Mouse (Mus musculus): ENCODE data around the gene Lce1d.

Lce1d gene

DNA sequence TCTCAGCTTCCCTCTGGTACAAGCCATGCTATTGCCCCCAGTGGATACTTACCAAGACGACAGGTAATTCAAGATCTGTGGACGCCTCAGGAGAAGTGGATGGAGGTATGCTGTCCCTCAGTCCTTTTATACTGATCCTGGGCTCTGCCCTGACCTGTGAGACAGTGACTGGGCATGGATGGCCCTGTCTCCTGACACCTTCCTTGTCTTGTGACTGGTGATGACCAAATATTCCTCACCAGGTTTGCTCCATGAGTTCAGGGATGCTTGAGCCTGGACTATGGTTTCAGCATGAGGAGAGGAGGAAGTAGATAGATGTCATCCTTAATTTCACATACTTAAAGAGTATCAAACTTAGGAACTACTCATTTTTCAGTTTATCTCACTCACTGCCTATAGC is at the start of gene Lce1d:
Lce1d (minus strand) TSS at position 101 of the 400 bp plus-strand sequence.
- no peak for DNase-seq (ENCODE audit: extremely low read depth, insufficient read length, low spot score)

DNA sequence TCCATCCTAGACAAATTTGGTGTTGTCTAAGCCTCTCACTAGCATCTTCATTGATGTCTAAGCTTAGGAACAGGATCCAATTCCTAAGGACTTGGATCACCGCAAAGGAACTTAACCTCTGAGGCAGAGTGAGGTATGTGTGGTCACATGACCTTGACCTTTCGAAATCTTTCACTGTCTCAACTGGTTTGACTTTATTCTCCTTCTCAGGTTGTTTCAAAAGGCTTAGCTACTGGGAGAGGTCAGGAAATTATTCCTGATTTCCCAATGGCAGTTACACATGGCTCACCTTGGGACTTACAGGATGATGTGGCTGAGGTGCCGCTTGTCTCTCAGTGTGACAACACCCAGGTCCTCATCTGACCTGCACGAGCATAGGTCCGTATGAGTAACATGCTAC is 35.6 kb upstream of the Lce1d start:
- peak; percentile 57 for DNase-seq (ENCODE audit: extremely low read depth, insufficient read length, low spot score)

DNA sequence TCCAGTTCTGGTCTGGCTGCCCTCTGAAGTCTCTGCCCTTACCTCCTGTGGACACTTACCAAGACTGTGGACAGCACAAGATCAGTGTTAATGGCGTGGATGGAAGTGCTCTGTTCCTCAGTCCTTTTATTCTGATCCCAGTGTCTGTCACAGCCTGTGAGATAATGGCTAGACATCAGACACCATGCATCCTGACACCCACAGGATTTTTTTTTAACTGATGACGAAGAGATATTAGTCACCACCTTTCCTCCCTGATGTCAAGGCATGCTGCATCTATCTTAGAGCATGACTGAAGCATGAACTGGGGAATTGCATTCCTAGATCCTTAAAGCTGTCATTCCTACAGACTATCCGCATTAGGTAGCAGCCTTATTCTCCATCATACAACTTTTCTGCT is 33.2 kb upstream of the Lce1d start, which contains the start of gene Lce1f:
Lce1f (minus strand) TSS at position 101 of the 400 bp plus-strand sequence.
- no peak for DNase-seq (ENCODE audit: extremely low read depth, insufficient read length, low spot score)

DNA sequence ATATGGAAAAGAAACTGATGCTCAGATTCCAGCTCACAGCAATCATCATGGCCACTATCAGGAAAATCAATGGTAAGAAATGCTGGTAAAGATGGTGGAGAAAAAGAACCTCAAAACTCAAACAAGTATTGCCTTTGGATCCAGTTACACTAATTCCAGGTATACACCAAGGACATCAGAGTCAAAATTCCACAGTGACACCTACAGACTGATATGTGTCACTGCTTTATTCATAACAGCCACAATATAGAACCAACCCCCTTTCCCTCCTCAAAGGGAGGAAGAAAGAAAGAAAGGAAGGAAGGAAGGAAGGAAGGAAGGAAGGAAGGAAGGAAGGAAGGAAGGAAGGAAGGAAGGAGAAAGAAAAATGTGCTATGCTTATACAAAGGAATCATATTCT is 28.1 kb upstream of the Lce1d start:
- DNase-seq (ENCODE audit: extremely low read depth, insufficient read length, low spot score): no peak

DNA sequence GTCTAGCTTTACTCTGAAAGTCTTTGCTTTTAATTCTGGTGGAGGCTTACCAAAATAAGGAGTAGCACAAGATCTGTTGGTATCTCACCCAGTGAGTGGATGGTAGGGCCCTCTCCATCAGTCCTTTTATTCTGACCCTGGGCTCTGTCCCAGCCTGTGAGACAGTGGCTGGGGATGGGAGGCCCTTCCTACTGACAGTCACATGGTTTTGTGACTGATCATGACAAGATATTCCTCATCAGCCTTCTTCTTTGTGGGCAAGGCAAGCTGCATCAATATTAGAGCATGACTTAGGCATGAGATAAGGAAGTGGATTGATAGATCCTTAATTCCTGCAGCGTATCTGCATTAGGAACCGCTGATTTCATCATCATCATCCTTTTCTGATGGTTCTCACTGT is 22.0 kb upstream of the Lce1d start, which contains the start of gene Lce1e:
Lce1e (minus strand) TSS at position 101 of the 400 bp plus-strand sequence.
- DNase-seq (ENCODE audit: extremely low read depth, insufficient read length, low spot score): no peak

DNA sequence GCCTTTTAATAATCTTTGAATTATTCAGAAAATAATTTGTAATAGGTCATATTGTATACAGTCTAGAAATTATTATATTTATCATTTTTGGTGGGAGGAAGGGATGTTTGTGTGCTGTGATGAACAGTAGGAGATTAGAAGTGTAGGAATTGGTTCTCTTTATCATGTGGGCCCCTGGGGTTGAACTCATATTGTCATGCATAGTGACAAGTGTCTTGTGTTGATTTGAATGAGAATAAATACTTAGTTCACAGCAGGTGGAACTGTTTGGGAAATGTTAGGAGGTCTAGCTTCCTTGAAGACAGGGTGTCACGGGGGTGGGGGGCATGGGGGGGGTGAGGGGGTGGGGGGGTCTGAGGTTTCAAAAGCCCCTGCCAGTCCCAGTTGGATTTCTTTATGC is 7.6 kb upstream of the Lce1d start:
- DNase-seq (ENCODE audit: extremely low read depth, insufficient read length, low spot score): no peak

DNA sequence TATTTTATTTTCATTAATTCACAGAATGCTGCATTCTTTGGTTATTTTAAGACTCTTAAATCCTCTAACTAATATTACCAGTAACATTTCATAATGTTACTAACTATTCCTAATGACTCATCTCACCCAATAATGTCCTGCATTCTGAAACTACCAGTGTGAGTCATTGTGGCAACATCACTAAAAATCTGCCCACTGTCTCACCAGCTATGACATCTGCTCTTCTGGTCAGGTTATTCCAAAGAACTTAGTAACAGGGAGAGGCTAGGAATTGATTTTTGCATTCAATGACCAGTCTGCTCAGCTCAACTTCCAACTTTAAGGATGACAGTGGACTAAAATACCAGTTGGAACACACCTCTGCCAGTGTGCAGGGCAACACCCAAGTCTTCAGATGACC is 4.7 kb upstream of the Lce1d start:
- peak; percentile 69 for DNase-seq (ENCODE audit: extremely low read depth, insufficient read length, low spot score)

DNA sequence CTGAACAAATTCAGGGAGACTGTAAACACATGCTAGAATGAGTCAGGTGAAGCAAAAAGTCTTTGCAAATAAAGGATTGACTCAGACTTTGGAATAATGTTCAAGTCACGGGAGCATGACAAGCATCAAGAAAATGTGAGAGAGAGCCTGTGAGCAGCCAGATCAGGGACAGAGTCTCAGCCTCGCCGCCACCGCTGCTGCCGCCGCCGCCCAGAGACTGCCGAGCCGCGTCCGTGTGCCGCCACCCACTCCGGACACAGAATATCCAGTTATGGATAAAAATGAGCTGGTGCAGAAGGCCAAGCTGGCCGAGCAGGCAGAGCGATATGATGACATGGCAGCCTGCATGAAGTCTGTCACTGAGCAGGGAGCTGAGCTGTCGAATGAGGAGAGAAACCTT is 2.1 kb upstream of the Lce1d start:
- DNase-seq (ENCODE audit: extremely low read depth, insufficient read length, low spot score): peak; percentile 24

DNA sequence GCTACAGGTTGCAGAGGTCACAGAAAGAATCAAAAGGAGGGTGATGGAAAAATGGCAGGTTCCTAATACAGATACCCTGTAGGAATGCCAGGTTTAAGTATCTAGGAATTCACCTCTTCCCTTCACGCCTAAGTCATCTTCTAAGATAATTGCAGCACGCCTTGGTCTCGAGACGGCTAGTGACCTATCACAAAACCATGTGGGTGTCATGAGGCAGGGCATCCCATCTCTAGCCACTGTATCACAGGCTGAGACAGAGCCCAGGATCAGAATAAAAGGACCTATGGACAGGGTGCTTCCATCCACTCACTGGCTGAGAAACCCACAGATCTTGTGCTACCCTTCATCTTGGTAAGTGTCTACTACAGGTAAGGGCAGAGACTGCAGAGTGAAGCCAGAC is 8.1 kb downstream of the Lce1d start, which contains the start of gene Lce1c:
Lce1c (plus strand) TSS at position 301 of the 400 bp plus-strand sequence.
- DNase-seq (ENCODE audit: extremely low read depth, insufficient read length, low spot score): no peak

DNA sequence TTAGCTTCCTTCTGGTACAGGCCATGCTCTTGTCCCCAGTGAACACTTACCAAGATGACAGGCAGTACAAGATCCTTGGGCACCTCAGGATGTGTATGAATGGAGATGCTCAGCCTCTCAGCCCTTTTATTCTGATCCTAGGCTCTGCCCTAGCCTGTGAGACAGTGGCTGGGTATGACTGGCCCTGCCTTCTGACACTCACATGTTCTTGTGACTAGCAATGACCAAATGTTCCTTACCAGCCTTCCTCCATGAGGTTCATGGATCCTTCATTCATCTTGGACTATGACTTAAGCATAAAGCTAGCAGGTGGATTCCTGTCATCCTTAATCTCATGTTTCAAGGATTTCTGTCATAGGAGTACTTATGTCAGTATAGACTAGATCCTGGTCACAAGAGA is 16.8 kb downstream of the Lce1d start, which contains the start of gene Lce1a2:
Lce1a2 (minus strand) TSS at position 101 of the 400 bp plus-strand sequence.
- no peak for DNase-seq (ENCODE audit: extremely low read depth, insufficient read length, low spot score)

DNA sequence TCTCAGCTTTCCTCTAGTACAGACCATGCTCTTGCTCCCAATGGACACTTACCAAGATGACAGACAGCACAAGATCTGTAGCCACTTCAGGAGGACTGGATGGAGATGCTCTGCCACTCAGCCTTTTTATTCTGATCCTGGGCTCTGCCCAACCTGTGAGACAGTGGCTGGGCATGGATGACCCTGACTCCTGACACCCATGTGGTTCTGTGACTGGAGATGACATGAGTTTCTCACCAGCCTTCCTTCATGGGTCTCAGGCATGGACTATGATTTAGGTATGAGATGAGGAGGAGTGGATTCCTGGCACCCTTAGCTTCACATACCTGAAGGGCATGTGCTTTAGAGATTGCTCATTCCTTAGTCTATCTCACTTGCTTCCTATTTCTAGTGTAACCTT is 30.2 kb downstream of the Lce1d start, which contains the start of gene Lce1b:
Lce1b (minus strand) TSS at position 101 of the 400 bp plus-strand sequence.
- no peak for DNase-seq (ENCODE audit: extremely low read depth, insufficient read length, low spot score)

DNA sequence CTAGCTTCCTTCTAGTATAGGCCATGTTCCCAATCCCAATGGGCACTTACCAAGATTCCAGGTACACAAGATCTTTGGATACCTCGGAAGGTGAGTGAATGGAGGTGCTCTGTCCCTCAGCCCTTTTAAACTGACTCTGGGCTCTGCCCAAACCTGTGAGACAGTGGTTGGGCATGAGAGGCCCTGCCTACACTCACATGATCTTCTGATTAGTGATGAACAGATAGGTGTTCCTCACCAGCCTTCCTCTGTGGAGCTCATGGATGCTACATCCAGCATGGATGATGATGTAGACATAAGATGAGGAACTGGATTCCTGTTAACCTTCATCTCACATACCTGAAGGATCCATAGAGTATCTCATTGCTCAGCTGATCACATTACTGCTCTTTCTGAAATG is 38.8 kb downstream of the Lce1d start, which contains the start of gene Lce1a1:
Lce1a1 (minus strand) TSS at position 101 of the 400 bp plus-strand sequence.
- no peak for DNase-seq (ENCODE audit: extremely low read depth, insufficient read length, low spot score)

DNA sequence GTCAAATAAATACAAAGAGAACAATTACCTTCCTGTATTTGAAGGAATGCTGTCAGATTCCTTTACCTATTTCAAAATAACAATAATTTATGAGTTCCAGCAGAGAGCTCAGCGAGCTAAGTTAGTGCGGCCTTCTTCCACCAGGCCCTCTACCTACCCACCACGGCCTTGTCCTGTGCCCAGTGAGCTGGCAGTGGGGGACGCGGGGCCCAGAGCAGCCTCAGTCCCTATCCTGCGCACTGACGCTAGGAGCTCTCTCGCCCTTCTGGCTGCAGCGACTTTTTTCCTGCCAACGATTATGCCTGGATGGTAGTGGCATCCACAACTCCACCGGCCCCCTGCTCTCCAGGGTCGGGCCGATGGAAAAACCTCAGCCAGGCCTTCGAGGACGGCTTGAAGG is 47.2 kb downstream of the Lce1d start:
- no peak for DNase-seq (ENCODE audit: extremely low read depth, insufficient read length, low spot score)

DNA sequence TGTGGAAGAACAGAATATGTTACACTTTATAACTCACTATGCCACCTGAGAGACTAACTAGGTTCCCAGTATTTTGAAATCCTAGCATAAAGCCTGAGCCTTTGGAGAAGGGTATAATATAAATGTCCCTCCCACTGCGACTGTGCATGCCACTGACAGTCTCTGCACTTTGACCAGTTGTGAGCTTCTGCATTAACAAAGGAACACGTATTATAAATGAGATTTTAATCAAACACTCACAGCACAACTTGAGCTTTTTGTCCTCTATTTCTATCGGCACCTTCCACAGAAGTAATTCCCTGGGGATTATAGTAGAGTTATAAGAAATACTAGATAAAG is 48.4 kb downstream of the Lce1d start:
- DNase-seq (ENCODE audit: extremely low read depth, insufficient read length, low spot score): no peak

DNA sequence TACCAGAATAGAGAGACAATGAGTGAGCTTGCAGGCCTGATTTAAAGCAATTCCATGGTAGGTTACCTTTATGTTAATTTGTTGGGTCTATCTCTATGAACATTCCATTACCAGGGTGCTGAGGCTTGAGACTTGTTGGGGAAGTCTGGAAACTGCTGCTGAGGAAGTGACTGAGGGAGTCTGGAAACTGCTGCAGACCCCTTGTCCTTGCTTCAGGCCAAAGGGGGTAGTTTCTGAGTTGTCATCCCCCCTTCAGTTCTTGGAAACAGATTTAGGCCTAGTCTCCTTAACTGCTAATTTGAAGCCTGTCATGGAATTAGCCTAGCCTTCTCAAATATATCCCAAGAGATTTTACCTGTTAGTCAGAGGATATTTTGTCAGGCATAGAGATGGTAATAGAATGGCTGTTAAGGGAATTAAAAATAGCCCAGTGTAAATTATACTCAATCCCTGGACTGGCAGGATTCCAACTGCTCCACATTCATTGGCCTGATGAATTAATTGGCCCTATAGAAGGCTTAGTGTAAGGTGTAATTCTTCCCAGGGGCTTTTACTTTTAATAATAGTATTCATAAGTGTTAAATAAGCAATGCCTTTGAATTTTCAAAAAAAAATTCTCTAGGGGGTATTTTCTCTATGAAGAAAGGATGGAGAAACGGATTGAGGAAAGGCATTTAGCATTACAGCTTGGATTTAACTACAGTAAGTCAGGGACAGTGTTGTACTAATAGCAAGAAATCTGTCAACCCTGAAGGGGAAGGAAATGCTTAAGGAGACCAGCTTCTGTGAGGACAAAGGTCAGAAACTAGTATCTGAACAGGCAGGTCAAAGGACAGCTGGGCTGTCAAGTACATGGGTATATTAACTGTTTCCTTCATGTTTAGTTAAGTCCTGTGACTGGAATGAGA is 49.0 kb downstream of the Lce1d start:
- DNase-seq (ENCODE audit: extremely low read depth, insufficient read length, low spot score): no peak

All from 3134 (cell line).